Comparison of ENCODE assay signal across 15 mouse cellular contexts in genomic region chr10:39216142-39216904, GRCm38 (mm10). TPM values are rescaled to one million over a fixed set of nuclear protein-coding genes. Genes with fewer than 3 reads are reported as not detected.
"Had no signal": no experiment of that assay in that cellular context is flagged by ENCODE, and none has a peak within 500 bp of the region (broad histone marks: within the 10 kb centered on the region; RNA-seq: fewer than 3 reads in every experiment).

No protein-coding gene starts in this region.

- H3K9me3 ChIP-seq: hindbrain, embryonic 15.5 days; kidney, embryonic 15.5 days had no signal

- H3K36me3 ChIP-seq: hindbrain, embryonic 15.5 days; kidney, embryonic 15.5 days; limb, embryonic 13.5 days; midbrain, embryonic 12.5 days had no signal

- H3K4me1 ChIP-seq: hindbrain, embryonic 15.5 days; kidney, embryonic 15.5 days; midbrain, embryonic 12.5 days had no signal

- ATAC-seq: lung, postnatal 0 days; midbrain, embryonic 16.5 days had no signal

- H3K9ac ChIP-seq: hindbrain, embryonic 15.5 days; kidney, embryonic 15.5 days; limb, embryonic 13.5 days; midbrain, embryonic 12.5 days had no signal

- H3K4me2 ChIP-seq: hindbrain, embryonic 15.5 days; kidney, embryonic 15.5 days; limb, embryonic 13.5 days; midbrain, embryonic 12.5 days had no signal

- H3K4me3 ChIP-seq: hindbrain, embryonic 15.5 days; kidney, embryonic 15.5 days; limb, embryonic 13.5 days; midbrain, embryonic 12.5 days had no signal

- H3K27ac ChIP-seq: hindbrain, embryonic 15.5 days; kidney, embryonic 15.5 days; limb, embryonic 13.5 days; midbrain, embryonic 12.5 days had no signal

- H3K27me3 ChIP-seq: hindbrain, embryonic 15.5 days; kidney, embryonic 15.5 days; limb, embryonic 13.5 days; midbrain, embryonic 12.5 days had no signal

- DNase-seq: kidney, adult 2 months; kidney, postnatal 14 days; left cerebral cortex, postnatal 4 days; lung, adult 2 months; lung, postnatal 36 days; right cerebral cortex, postnatal 25 days; thymus, adult 2 months; thymus, postnatal 25 days had no signal

RNA-seq across cellular contexts. Expression of gene Ccn6, which starts 52.7 kb away (rescaled TPM):
- polyA plus RNA-seq: large intestine, adult 2 months; lung, postnatal 0 days; thymus, adult 2 months had no signal
